Mouse (Mus musculus) gastrocnemius, adult 8-10 months (tissue): ENCODE results near the gene Smtnl2. TPM values are rescaled to one million over a fixed set of nuclear protein-coding genes. Genes with fewer than 3 reads are reported as not detected.

Source experiments
- DNase-seq, 2 experiments: peaks; one replicate each; pipeline ENCODE4 v3.0.0; 2022; ENCODE audit warnings: low spot score in 2 of 2
- total RNA-seq, 4 experiments: library from RNA; stranded (reverse); gene quantifications; 2 replicates each; pipeline ENCODE4 v1.2.4; 2022

Gene Smtnl2
- total RNA-seq, 4 experiments from 2014 or later: 270 to 439 (median 347) TPM

GRCm38 (mm10) chr11:72426884-72427283 is 15.4 kb upstream of the Smtnl2 start:
- no peak for DNase-seq

GRCm38 (mm10) chr11:72425201-72425600 is 13.7 kb upstream of the Smtnl2 start:
- DNase-seq: no peak

- no peak for DNase-seq
These were observed 12.2 kb upstream of the Smtnl2 start for GRCm38 (mm10) chr11:72423686-72424085.

- DNase-seq: no peak
These were observed 10.2 kb upstream of the Smtnl2 start for GRCm38 (mm10) chr11:72421518-72422278.

- no peak for DNase-seq
These were observed 9.1 kb upstream of the Smtnl2 start for GRCm38 (mm10) chr11:72420460-72421122.

- no peak for DNase-seq
These were observed 7.5 kb upstream of the Smtnl2 start for GRCm38 (mm10) chr11:72419006-72419405.

GRCm38 (mm10) chr11:72418227-72418626 is 6.7 kb upstream of the Smtnl2 start:
- DNase-seq: peak; percentile 77 to 84

GRCm38 (mm10) chr11:72417376-72417775 is 5.9 kb upstream of the Smtnl2 start:
- DNase-seq: peak in 1 of 2 experiments; percentile 84

GRCm38 (mm10) chr11:72416666-72417065 is 5.2 kb upstream of the Smtnl2 start:
- DNase-seq: no peak

GRCm38 (mm10) chr11:72415155-72415554 is 3.6 kb upstream of the Smtnl2 start:
- no peak for DNase-seq

- no peak for DNase-seq
These were observed 2.2 kb upstream of the Smtnl2 start for GRCm38 (mm10) chr11:72413601-72414190.

GRCm38 (mm10) chr11:72413016-72413415 is 1.5 kb upstream of the Smtnl2 start:
- peak in 1 of 2 experiments; percentile 42 for DNase-seq

- peak in 1 of 2 experiments; percentile 7 for DNase-seq
These were observed 432 bp upstream of the Smtnl2 start for GRCm38 (mm10) chr11:72411945-72412344.

- DNase-seq: no peak
These were observed 906 bp downstream of the Smtnl2 start for GRCm38 (mm10) chr11:72410521-72411092.

- no peak for DNase-seq
These were observed 1.7 kb downstream of the Smtnl2 start for GRCm38 (mm10) chr11:72409649-72410385.

GRCm38 (mm10) chr11:72408451-72409170 is 2.9 kb downstream of the Smtnl2 start:
- no peak for DNase-seq

GRCm38 (mm10) chr11:72407574-72407973 is 3.9 kb downstream of the Smtnl2 start:
- no peak for DNase-seq

GRCm38 (mm10) chr11:72407081-72407480 is 4.4 kb downstream of the Smtnl2 start:
- no peak for DNase-seq

- DNase-seq: no peak
These were observed 5.3 kb downstream of the Smtnl2 start for GRCm38 (mm10) chr11:72406079-72406675.

- DNase-seq: no peak
These were observed 6.0 kb downstream of the Smtnl2 start for GRCm38 (mm10) chr11:72405532-72405931.
